Mouse (Mus musculus) cerebellum, adult 9-10 months (tissue): ENCODE data around the gene Tnfsf10.
"Not testable (repeated sequence)": the region's sequence is repeated elsewhere in the genome, so short reads cannot be mapped to it uniquely, and the experiment has no call there.

Experiments
- DNase-seq: peaks from one replicate; pipeline ENCODE4 v3.0.0; 2022

Tnfsf10 gene

GRCm38 (mm10) chr3:27316559-27317287 is at the start of gene Tnfsf10:
Gene Tnfsf10 (plus strand): TSS chr3:27317028.
- DNase-seq: no peak

- DNase-seq: no peak
Observed at GRCm38 (mm10) chr3:27267327-27267726, 49.5 kb upstream of the Tnfsf10 start.

- no peak for DNase-seq
Observed at GRCm38 (mm10) chr3:27267887-27268286, 48.9 kb upstream of the Tnfsf10 start.

GRCm38 (mm10) chr3:27269151-27269550 is 47.7 kb upstream of the Tnfsf10 start:
- no peak for DNase-seq

GRCm38 (mm10) chr3:27270160-27270962 is 46.5 kb upstream of the Tnfsf10 start:
- no peak for DNase-seq

GRCm38 (mm10) chr3:27272926-27273745 is 43.7 kb upstream of the Tnfsf10 start:
- no peak for DNase-seq

- DNase-seq: not testable (repeated sequence)
Observed at GRCm38 (mm10) chr3:27279286-27279925, 37.4 kb upstream of the Tnfsf10 start.

- no peak for DNase-seq
Observed at GRCm38 (mm10) chr3:27280280-27280749, 36.5 kb upstream of the Tnfsf10 start.

GRCm38 (mm10) chr3:27283071-27283713 is 33.6 kb upstream of the Tnfsf10 start:
- DNase-seq: no peak

- DNase-seq: no peak
Observed at GRCm38 (mm10) chr3:27283796-27284195, 33.0 kb upstream of the Tnfsf10 start.

GRCm38 (mm10) chr3:27284227-27284626 is 32.6 kb upstream of the Tnfsf10 start:
- DNase-seq: no peak

- DNase-seq: no peak
Observed at GRCm38 (mm10) chr3:27285072-27285471, 31.8 kb upstream of the Tnfsf10 start.

- DNase-seq: no peak
Observed at GRCm38 (mm10) chr3:27288301-27288700, 28.5 kb upstream of the Tnfsf10 start.

GRCm38 (mm10) chr3:27288909-27289308 is 27.9 kb upstream of the Tnfsf10 start:
- DNase-seq: no peak

GRCm38 (mm10) chr3:27290285-27290684 is 26.5 kb upstream of the Tnfsf10 start:
- no peak for DNase-seq

GRCm38 (mm10) chr3:27290945-27291344 is 25.9 kb upstream of the Tnfsf10 start:
- not testable (repeated sequence) for DNase-seq

- DNase-seq: not testable (repeated sequence)
Observed at GRCm38 (mm10) chr3:27291411-27291810, 25.4 kb upstream of the Tnfsf10 start.

- DNase-seq: no peak
Observed at GRCm38 (mm10) chr3:27293645-27294385, 23.0 kb upstream of the Tnfsf10 start.

- no peak for DNase-seq
Observed at GRCm38 (mm10) chr3:27300451-27300850, 16.4 kb upstream of the Tnfsf10 start.

- no peak for DNase-seq
Observed at GRCm38 (mm10) chr3:27302339-27303022, 14.3 kb upstream of the Tnfsf10 start.

GRCm38 (mm10) chr3:27306815-27307214 is 10.0 kb upstream of the Tnfsf10 start:
- DNase-seq: no peak
